Mouse (Mus musculus) bone marrow, adult 2 months (tissue): ENCODE measurements at regions not wholly inside any gene's neighbourhood (a gene's known extent, or its start where the extent isn't known, plus 50 kb on each side); places are given as distances from the start of the nearest gene placed in this dataset.

Experiments used
- CTCF ChIP-seq: fragments of 200-500 bp; IDR thresholded peaks from 2 replicates; pipeline ENCODE4 v1.5.1; 2011; ENCODE audit warnings: low read length, control low read depth; ENCODE audit not compliant: control insufficient read depth, insufficient read depth
- POLR2A ChIP-seq: fragments of 200-500 bp; IDR thresholded peaks from 2 replicates; pipeline ENCODE4 v1.6.1; 2011; ENCODE audit warnings: low read depth, mild to moderate bottlenecking, control low read depth, low read length, borderline replicate concordance; ENCODE audit not compliant: control insufficient read depth

- TF ChIP-seq CTCF (no peak), POLR2A (no peak)
Measured at GRCm38 (mm10) chr10:60900992-60901391, 69.6 kb upstream of the Unc5b start.
